Mouse (Mus musculus) forebrain, embryonic 10.5 days (tissue): Measurements from ENCODE around the gene B4galt1. TPM values are rescaled to one million over a fixed set of nuclear protein-coding genes. Genes with fewer than 3 reads are reported as not detected.

Experiments used
- DNase-seq: peaks from one replicate; pipeline ENCODE4 v3.0.0-alpha.2; 2017; ENCODE audit warnings: low spot score; ENCODE audit errors: extremely low spot score
- H3K27ac ChIP-seq: fragments of 300-500 bp; sonication (generic); 2 replicates; pipeline ENCODE4 v1.5.1; 2016; ENCODE audit warnings: mild to moderate bottlenecking
- H3K27me3 ChIP-seq: fragments of 300-500 bp; sonication (generic); 2 replicates; pipeline ENCODE4 v1.6.1; 2016; ENCODE audit warnings: mild to moderate bottlenecking; ENCODE audit not compliant: poor library complexity, severe bottlenecking
- H3K36me3 ChIP-seq: fragments of 300-500 bp; sonication (generic); replicated peaks from 2 replicates; pipeline ENCODE4 v1.6.1; 2016; ENCODE audit warnings: mild to moderate bottlenecking, moderate library complexity
- H3K4me1 ChIP-seq: fragments of 300-500 bp; sonication (generic); 2 replicates; pipeline ENCODE4 v1.6.1; 2016
- H3K4me3 ChIP-seq: fragments of 300-500 bp; sonication (generic); 2 replicates; pipeline ENCODE4 v1.5.1; 2016; ENCODE audit warnings: mild to moderate bottlenecking, moderate library complexity
- H3K9me3 ChIP-seq: fragments of 300-500 bp; sonication (generic); 2 replicates; pipeline ENCODE4 v1.6.1; 2016; ENCODE audit warnings: mild to moderate bottlenecking, moderate library complexity
- WGBS: fragments of 180-500 bp; shearing (Covaris S2); methylation state at CpG from one replicate; pipeline ENCODE4 v1.1.7; 2016; 5-methylcytosine and 5-hydroxymethylcytosine counted together
- polyA plus RNA-seq: library from polyadenylated mRNA; unstranded; fragments of >200 nt; fragmentation: Nextera tagmentation; extraction: Ambion mirVana; gene quantifications from 2 replicates; pipeline ENCODE4 v1.2.1, GENCODE M21; 2016

The B4galt1 gene
- polyA plus RNA-seq, 1 experiment from 2014 or later: 20.1 TPM

DNA sequence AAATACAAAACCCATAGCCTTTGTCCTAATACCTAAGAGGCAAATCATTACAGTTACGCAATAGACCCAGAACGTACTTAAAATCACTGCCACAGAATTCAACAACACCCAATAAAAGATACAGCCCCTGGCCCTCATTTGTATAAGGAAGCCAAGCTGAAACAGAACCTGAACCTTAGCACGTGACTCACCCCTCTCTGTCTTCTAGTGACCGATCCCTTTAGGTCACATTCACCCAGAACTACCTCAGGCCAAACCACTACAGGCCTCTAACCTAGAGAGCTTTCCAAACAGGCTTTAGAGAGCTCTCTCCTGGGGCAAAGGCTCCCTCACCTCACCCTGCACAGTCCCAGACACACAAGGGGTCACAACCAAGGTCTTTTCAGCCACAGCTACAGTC, 6.6 kb downstream of the B4galt1 start:
- no peaks in the 10 kb centered on the region for H3K27me3 ChIP-seq
- no peaks in the 10 kb centered on the region for H3K9me3 ChIP-seq
- H3K36me3 ChIP-seq: peaks cover 7% of the 10 kb centered on the region; the same call in 1 of the 2 replicates
- peaks cover 39% of the 10 kb centered on the region for H3K4me1 ChIP-seq
- DNase-seq: no peak
- H3K4me3 ChIP-seq: no peak overlapping the region
- H3K27ac ChIP-seq: no peak overlapping the region
- 93% methylated on average over 4 of the region's 4 CpGs for WGBS

DNA sequence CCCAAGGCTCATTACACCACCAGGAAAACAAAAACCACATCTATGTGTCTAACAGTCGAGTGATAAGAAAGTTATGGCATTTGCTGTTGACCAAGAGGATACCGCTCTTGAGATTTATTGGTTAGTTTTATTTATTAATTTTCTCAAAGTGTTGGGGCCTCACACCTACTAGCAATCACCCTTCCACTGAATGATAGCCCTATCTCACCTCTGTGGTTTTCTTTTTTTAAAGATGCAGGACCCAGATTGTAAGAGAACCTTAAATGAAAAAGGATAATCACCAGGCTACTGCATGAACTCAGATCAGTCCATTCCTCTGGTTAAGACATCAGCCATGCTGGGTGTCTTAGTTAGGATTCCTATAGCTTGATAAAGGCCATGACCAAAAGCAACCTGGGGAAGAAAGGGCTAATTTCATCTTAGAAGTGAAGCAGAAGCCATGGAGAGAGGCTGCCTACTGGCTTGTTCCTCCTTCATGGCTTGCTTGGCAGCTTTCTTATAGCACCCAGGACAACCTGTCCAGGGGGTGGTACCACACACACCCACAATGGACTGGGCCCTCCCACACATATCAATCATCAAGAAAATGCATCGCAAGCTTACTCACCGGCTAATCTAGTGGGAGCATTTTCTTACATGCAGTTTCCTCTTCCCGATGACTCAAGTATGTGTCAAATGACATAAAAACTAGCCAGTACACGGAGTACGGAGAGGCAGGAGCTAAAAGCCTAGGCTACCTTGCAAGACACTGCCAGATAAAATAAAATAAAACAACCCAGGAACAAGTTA, 7.5 kb downstream of the B4galt1 start:
- Histone ChIP-seq H3K27ac (no peak overlapping the region), H3K36me3 (peaks cover 7% of the 10 kb centered on the region; the same call in 1 of the 2 replicates), H3K9me3 (no peaks in the 10 kb centered on the region), H3K4me1 (peaks cover 31% of the 10 kb centered on the region), H3K4me3 (no peak overlapping the region), H3K27me3 (no peaks in the 10 kb centered on the region)
- 91% methylated on average over 7 of the region's 7 CpGs for WGBS
- no peak for DNase-seq

DNA sequence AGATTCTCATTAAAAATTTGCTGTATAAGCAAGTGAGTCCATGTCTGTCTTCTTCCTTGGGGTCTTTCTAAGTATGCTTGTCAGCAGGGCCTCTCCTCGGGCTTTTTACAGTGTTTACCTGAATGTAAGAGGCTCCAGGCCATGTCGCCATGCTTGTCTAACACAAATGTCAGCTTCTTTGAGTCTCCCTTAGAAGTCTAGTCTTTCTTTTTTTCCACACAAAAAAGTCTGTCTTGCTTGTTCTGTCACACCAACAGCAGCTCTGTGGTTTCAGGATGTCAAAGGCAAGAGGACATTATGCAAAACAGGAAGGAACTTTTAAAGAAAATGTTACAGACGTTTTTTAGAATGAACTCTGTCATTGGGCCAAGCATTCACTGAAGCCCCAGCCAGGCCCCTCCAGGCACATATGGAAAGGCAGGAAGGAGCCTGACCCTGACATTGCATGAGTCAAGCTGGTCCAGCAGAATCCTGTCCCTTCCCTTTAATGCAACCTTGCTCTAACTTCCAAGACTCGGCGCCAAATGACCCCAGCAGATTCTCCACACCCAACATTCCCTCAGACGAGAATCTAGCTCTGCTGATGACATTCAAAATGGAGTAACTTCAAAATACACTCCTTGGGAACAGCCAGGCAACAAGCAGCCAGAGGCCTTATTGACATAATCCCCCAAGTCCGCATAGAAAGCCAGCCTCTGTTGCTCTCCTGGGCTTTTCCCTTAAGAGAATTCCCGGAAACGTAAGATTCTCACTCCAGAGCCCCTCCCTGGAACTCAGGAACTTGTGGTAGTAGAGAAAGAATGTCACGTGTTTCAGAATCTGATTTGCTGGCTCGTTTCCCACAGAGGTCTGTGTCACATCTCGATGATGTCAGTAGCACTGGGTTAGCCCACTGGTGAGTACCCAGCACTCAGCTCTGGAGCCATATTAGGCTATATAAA, 8.7 kb downstream of the B4galt1 start:
- 72% methylated on average over 12 of the region's 12 CpGs for WGBS
- Histone ChIP-seq H3K9me3 (no peaks in the 10 kb centered on the region), H3K27me3 (no peaks in the 10 kb centered on the region), H3K36me3 (0 out of 2 replicates have a peak, but pooled peaks cover 7% of the 10 kb centered on the region), H3K27ac (peak overlapping the region; percentile 71), H3K4me1 (peaks cover 20% of the 10 kb centered on the region), H3K4me3 (no peak overlapping the region)
- no peak for DNase-seq

DNA sequence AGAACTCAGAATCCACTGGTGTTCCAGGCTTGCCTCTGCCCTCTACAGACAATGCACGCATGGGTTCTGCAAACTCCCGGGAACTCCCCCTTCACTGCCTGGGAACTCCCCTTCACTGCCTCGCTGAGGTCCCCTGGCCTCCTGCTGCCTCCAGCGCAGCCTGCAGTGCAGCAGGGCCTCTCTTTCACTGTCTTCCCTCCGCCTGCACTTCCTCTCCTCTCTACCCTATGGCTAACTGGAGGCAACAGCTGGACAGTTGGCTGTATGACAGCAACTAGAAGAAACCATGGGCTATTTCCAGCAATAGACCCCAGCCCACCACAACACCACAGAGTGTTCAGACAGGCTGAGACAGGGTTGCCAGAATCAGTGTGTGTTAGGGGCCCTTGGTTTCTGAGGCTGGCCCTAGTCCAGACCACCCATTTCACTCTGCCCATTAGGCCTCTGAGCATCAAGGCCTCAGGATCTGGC, 9.5 kb downstream of the B4galt1 start:
- peak overlapping the region; percentile 71 for H3K27ac ChIP-seq

DNA sequence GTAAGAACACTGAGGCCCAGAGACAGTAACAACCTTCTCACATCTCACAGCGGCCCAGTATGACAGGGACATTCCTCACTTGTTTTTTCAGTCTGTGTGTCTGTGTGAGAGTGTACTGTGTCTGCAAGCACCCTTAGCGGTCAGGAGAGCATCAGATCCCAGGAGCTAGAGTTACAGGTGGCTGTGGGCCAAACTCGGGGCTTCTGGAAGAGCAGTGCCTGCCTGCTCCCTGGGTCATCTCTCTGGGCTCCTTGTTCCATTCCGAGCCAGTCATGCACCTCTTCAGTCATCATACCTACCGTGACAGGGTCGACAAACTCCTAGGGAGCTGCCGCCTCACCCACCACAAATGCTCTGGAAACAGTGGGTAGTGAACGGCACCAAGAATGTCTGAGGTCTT, 10.1 kb downstream of the B4galt1 start:
- Histone ChIP-seq H3K4me1 (peaks cover 20% of the 10 kb centered on the region), H3K9me3 (no peaks in the 10 kb centered on the region), H3K4me3 (no peak overlapping the region), H3K27ac (peak overlapping the region; percentile 71), H3K27me3 (no peaks in the 10 kb centered on the region), H3K36me3 (0 out of 2 replicates have a peak, but pooled peaks cover 7% of the 10 kb centered on the region)
- 82% methylated on average over 8 of the region's 8 CpGs for WGBS
- DNase-seq: no peak

More for the DNA sequence above, 9.5 kb downstream of the B4galt1 start:
- Histone ChIP-seq H3K36me3 (0 out of 2 replicates have a peak, but pooled peaks cover 7% of the 10 kb centered on the region), H3K4me1 (peaks cover 20% of the 10 kb centered on the region), H3K4me3 (no peak overlapping the region), H3K9me3 (no peaks in the 10 kb centered on the region), H3K27me3 (no peaks in the 10 kb centered on the region)
- 18% methylated on average over 5 of the region's 5 CpGs for WGBS
- no peak for DNase-seq

DNA sequence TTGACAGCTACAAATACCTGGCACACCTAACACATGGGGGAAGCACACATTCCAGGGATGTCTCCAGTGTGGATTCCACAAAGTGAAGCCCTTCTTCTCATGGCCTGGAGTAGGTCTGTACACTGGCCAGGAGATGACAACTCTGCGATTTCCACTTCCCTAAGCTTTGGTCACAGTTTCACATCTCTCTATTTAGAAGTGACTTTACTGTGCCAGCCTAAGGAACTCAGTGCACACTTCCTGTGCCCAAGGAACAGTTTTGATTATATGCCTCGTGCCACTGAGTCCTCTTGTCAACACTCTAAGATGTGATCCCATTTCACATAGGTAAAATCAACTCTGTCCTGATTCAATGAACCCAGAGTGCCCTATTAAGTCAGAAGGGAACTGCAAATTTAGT, 13.4 kb downstream of the B4galt1 start:
- Histone ChIP-seq H3K27ac (no peak overlapping the region), H3K4me3 (no peak overlapping the region), H3K36me3 (0 out of 2 replicates have a peak, but pooled peaks cover 7% of the 10 kb centered on the region), H3K27me3 (no peaks in the 10 kb centered on the region), H3K9me3 (no peaks in the 10 kb centered on the region), H3K4me1 (peaks cover 27% of the 10 kb centered on the region)
- 91% methylated on average over 2 of the region's 2 CpGs for WGBS
- no peak for DNase-seq

DNA sequence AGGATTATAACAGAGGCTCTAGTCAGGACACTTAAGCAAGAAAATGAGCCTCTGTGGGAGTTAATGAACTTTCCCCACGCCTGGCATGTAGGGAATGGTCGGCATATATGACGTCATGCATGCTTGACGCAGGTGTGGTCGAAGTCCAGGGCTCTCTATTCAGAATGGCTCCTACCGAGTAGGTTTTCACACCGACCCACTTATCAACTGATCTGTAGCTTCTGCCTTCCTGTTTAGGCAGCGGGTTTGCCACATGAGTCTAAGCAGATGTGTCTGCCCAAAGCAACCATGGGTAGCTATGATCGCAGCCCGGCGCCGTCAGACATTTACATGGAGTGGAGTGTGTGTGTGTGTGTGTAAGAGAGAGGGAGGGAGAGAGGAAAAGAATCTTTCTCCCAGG, 14.6 kb downstream of the B4galt1 start:
- no peaks in the 10 kb centered on the region for H3K27me3 ChIP-seq
- H3K4me3 ChIP-seq: no peak overlapping the region
- DNase-seq: no peak
- 93% methylated on average over 12 of the region's 12 CpGs for WGBS
- H3K36me3 ChIP-seq: 0 out of 2 replicates have a peak, but pooled peaks cover 1% of the 10 kb centered on the region
- H3K27ac ChIP-seq: no peak overlapping the region
- H3K9me3 ChIP-seq: no peaks in the 10 kb centered on the region
- H3K4me1 ChIP-seq: peaks cover 15% of the 10 kb centered on the region

DNA sequence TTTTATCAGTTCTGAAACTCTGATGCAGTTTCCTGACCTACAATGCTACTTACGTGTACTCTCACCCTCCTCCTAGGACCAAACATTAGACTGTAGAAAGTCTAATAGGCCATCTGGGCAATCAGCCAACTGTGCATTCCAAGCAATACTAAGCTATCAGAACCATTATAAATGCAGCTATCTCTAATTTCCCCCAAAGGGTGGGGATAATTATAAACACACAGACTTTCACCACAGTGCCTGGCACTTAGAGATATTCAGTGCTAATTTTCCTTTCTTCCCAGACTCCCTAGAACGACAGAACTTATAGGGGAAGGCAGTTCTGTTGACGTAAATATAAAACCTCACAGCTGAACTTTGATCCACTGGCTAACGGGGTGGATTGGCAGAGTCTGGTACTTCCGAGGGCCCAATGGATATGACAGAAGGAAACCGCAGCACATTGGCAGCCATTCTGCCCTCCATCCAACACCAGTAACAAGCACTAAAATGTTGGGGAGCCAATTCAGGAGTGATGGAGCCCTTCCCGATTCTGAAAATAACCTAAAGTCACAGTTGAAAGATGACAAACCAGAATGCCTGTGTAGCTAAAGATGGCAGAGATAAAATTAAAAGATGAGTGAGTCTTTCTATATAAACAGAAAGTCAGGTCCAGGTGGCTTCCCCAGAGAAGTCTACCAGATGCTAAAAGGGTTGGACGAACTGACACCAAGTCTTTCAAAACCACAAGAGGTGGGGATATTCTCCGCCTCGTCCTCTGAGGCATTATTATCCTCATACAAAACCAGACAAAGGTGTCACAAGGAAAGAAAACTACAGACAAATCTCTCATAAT, 16.1 kb downstream of the B4galt1 start:
- 86% methylated on average over 10 of the region's 10 CpGs for WGBS
- no peaks in the 10 kb centered on the region for H3K27me3 ChIP-seq
- H3K4me1 ChIP-seq: peaks cover 9% of the 10 kb centered on the region; the same call in 1 of the 2 replicates
- no peak overlapping the region for H3K4me3 ChIP-seq
- H3K9me3 ChIP-seq: no peaks in the 10 kb centered on the region
- no peak overlapping the region for H3K27ac ChIP-seq
- no peaks in the 10 kb centered on the region for H3K36me3 ChIP-seq
- DNase-seq: no peak

DNA sequence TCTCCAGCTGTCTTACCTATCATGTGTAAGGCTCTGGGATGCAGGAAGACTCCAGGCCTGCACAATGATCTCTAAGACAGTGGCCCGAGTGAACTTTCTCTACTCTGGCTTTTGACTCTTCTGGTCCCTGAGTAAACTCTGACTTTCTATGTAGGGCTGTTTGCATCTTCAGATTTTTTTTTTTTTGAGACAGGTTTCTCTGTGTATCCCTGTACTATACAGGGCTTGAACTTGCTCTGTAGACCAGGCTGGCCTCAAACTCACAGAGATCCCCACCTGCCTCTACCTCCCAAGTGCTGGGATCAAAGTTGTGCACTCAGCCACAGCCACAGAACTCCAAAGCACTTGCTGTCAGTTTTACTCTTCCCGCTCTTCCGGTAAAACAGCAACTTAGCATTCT, 16.8 kb downstream of the B4galt1 start:
- 90% methylated on average over 3 of the region's 3 CpGs for WGBS
- no peaks in the 10 kb centered on the region for H3K9me3 ChIP-seq
- no peaks in the 10 kb centered on the region for H3K27me3 ChIP-seq
- no peak overlapping the region for H3K4me3 ChIP-seq
- no peak overlapping the region for H3K27ac ChIP-seq
- H3K36me3 ChIP-seq: no peaks in the 10 kb centered on the region
- no peak for DNase-seq
- peaks cover 9% of the 10 kb centered on the region; the same call in 1 of the 2 replicates for H3K4me1 ChIP-seq

DNA sequence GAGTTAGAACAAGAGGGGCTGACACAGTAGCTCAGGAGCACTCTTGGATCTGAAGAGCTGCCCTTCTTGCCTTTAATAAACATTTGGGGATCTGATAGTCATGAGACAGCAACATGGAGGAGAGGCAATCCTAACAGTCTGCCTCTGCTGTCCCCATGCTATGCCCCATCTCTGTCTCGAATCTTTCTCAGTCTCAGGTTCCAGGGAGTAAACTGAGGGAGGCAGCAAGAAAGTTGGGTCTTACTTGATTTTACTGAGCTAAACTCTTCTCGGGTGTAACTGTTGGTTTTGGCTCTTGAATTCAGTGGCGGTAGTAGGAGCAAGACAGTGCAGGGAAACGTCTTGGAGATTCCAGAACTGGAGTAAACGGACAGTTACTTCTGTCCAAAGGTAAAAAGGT, 18.9 kb downstream of the B4galt1 start:
- peaks cover 11% of the 10 kb centered on the region; the same call in 1 of the 2 replicates for H3K4me1 ChIP-seq
- DNase-seq: no peak
- H3K27ac ChIP-seq: no peak overlapping the region
- 90% methylated on average over 5 of the region's 5 CpGs for WGBS
- no peaks in the 10 kb centered on the region for H3K27me3 ChIP-seq
- no peak overlapping the region for H3K4me3 ChIP-seq
- no peaks in the 10 kb centered on the region for H3K36me3 ChIP-seq
- H3K9me3 ChIP-seq: no peaks in the 10 kb centered on the region

DNA sequence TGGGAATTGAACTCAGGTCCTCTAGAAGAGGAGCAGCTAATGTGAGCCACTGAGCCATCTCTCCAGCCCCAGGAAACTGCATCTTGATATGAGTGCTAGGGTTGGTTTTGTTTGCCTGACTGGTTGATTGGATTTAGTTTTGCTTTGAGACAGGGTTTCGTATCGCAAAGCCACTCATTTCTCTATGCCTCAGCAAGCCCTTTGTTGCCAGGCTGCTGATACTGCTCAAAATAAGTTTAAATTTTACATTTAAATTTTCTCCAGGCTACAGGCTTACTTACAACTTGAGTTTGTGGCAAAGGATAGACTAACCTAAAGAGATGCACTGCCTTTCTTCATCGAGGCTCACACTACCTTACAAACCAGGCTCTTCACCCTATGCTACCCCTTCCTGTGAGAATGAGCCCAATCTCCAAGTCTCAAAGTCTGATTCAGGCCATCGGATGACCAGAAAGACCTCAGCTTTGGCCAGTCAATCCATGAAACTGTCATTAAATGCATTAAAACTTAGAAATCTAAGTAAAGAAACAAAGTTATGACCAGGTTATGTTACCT, 19.5 kb downstream of the B4galt1 start:
- H3K4me1 ChIP-seq: peaks cover 11% of the 10 kb centered on the region; the same call in 1 of the 2 replicates
- DNase-seq: no peak
- WGBS: 83% methylated on average over 4 of the region's 4 CpGs
- H3K27ac ChIP-seq: no peak overlapping the region
- H3K9me3 ChIP-seq: no peaks in the 10 kb centered on the region
- no peaks in the 10 kb centered on the region for H3K27me3 ChIP-seq
- no peaks in the 10 kb centered on the region for H3K36me3 ChIP-seq
- no peak overlapping the region for H3K4me3 ChIP-seq
